Mouse (Mus musculus): ENCODE measurements around the gene Inf2. TPM values are rescaled to one million over a fixed set of nuclear protein-coding genes. Genes with fewer than 3 reads are reported as not detected.

The Inf2 gene
- polyA plus RNA-seq, 1 experiment from 2014 or later: 1.1 TPM

DNA sequence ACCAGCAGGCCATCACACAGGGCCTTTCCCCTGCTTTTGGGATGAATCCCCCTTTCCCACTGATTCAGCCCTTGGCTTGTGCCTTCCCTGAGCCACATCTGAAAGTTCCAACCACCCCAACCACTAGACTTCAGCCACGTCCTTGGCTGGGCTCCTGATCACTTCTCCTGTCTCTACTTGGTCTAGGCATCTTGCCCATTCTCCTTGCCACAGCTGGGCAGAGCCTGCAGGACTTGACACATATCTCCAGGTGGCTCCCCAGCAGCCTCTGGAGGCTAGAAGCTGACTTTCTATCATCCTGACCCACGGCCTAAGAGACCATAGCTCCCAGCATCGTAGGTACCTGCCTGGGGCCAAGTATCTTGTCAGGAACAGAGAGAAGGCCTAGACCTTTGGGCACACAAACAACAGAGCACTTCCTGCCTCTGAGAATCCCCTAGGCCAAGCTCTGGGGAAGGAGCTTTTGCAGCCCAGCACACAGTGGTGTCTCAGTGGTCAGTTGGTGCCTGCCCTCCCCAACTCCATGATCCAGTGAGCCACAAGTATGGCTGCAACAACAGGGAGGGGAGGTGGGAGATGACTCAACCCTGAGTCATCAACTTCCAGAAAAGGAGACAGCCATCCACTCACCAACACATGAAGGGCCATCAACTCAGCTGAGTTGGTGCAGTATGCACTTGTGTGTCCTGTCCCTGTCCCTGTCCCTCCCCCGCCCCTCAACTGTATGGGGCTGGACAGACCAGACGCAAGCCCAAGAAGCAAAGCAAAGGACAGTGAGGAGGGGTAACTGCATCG is 10.1 kb upstream of the Inf2 start:
- H3K36me3 ChIP-seq (ENCODE audit: control insufficient read depth, insufficient read depth, low read length): no peaks in the 10 kb centered on the region
- no peak overlapping the region for H3K9ac ChIP-seq (ENCODE audit: low read depth, low read length)
- no peak overlapping the region for H3K4me3 ChIP-seq (ENCODE audit: low read length)
- no peak overlapping the region for H3K4me2 ChIP-seq (ENCODE audit: low read length)
- WGBS: 74% methylated on average over 6 of the region's 6 CpGs
- H3K27me3 ChIP-seq (replicated peaks; ENCODE audit: control insufficient read depth, insufficient read depth, low read length): 0 out of 2 replicates have a peak, but pooled peaks cover 2% of the 10 kb centered on the region
- H3K4me1 ChIP-seq (ENCODE audit: control insufficient read depth, insufficient read depth, low read depth, low read length): peaks cover 2% of the 10 kb centered on the region; the same call in 1 of the 2 replicates
- no peaks in the 10 kb centered on the region for H3K9me3 ChIP-seq (ENCODE audit: control insufficient read depth, low read length)
- ATAC-seq: no peak
- H3K27ac ChIP-seq (ENCODE audit: low read depth, low read length): no peak overlapping the region

DNA sequence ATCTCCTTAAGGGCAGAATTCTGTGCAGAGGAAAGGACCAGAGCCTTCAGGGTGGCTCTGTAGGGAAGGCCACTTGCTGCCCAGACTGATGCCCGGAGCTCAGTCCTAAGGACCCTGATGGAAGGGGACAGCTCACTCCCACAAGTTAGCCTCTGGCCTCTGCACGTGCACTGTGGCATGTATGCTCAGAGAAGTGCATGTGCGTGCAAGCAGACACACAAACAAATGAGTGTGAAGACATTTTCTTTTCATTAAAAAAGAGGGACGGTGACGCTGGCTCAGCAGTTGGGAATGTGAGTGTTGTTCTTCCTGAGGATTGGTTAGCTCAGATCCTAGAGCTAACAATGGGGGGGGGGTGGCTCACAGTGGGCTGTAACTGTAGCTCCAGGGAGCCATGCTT is 9.2 kb upstream of the Inf2 start:
- no peak for ATAC-seq
- WGBS: 43% methylated on average over 5 of the region's 5 CpGs
- Histone ChIP-seq H3K9me3 (ENCODE audit: control insufficient read depth, low read length) (no peaks in the 10 kb centered on the region), H3K4me2 (ENCODE audit: low read length) (no peak overlapping the region), H3K4me3 (ENCODE audit: low read length) (no peak overlapping the region), H3K27ac (ENCODE audit: low read depth, low read length) (no peak overlapping the region), H3K36me3 (ENCODE audit: control insufficient read depth, insufficient read depth, low read length) (no peaks in the 10 kb centered on the region), H3K27me3 (replicated peaks; ENCODE audit: control insufficient read depth, insufficient read depth, low read length) (0 out of 2 replicates have a peak, but pooled peaks cover 2% of the 10 kb centered on the region), H3K4me1 (ENCODE audit: control insufficient read depth, insufficient read depth, low read depth, low read length) (peaks cover 2% of the 10 kb centered on the region; the same call in 1 of the 2 replicates), H3K9ac (ENCODE audit: low read depth, low read length) (no peak overlapping the region)

DNA sequence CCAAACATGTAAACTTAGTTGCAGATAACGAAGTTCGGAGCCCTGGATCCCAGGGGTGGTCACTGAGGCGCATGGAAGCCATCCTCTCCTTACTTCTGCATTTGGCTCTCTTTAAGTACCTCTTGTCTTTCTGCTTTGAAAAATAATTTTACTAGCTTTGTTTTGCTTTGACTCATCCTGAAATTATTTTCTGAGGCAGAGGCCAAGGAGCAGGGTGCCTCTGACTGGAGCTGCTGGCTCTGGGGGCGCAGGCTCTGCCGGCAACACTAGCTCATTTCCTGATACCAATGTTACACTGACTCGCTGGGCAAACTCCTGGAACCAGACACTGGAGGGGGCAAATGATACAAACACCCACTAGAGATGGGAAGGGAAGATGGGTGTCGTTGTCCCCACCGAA is 8.7 kb upstream of the Inf2 start:
- Histone ChIP-seq H3K27me3 (replicated peaks; ENCODE audit: control insufficient read depth, insufficient read depth, low read length) (0 out of 2 replicates have a peak, but pooled peaks cover 2% of the 10 kb centered on the region), H3K27ac (ENCODE audit: low read depth, low read length) (no peak overlapping the region), H3K4me3 (ENCODE audit: low read length) (no peak overlapping the region), H3K9me3 (ENCODE audit: control insufficient read depth, low read length) (no peaks in the 10 kb centered on the region), H3K36me3 (ENCODE audit: control insufficient read depth, insufficient read depth, low read length) (no peaks in the 10 kb centered on the region), H3K9ac (ENCODE audit: low read depth, low read length) (no peak overlapping the region), H3K4me1 (ENCODE audit: control insufficient read depth, insufficient read depth, low read depth, low read length) (peaks cover 2% of the 10 kb centered on the region; the same call in 1 of the 2 replicates), H3K4me2 (ENCODE audit: low read length) (no peak overlapping the region)
- ATAC-seq: no peak
- WGBS: 84% methylated on average over 8 of the region's 8 CpGs

- WGBS: 83% methylated on average over 3 of the region's 3 CpGs
- Histone ChIP-seq H3K4me3 (ENCODE audit: low read length) (no peak overlapping the region), H3K9me3 (ENCODE audit: control insufficient read depth, low read length) (no peaks in the 10 kb centered on the region), H3K4me1 (ENCODE audit: control insufficient read depth, insufficient read depth, low read depth, low read length) (peaks cover 2% of the 10 kb centered on the region; the same call in 1 of the 2 replicates), H3K27ac (ENCODE audit: low read depth, low read length) (no peak overlapping the region), H3K36me3 (ENCODE audit: control insufficient read depth, insufficient read depth, low read length) (no peaks in the 10 kb centered on the region), H3K27me3 (replicated peaks; ENCODE audit: control insufficient read depth, insufficient read depth, low read length) (0 out of 2 replicates have a peak, but pooled peaks cover 2% of the 10 kb centered on the region), H3K9ac (ENCODE audit: low read depth, low read length) (no peak overlapping the region), H3K4me2 (ENCODE audit: low read length) (no peak overlapping the region)
- no peak for ATAC-seq
Measured at GRCm38 (mm10) chr12:112581113-112581512, 7.5 kb upstream of the Inf2 start.

GRCm38 (mm10) chr12:112584954-112585353 is 3.6 kb upstream of the Inf2 start:
- WGBS: 75% methylated on average over 7 of the region's 7 CpGs
- Histone ChIP-seq H3K4me3 (ENCODE audit: low read length) (no peak overlapping the region), H3K4me1 (ENCODE audit: control insufficient read depth, insufficient read depth, low read depth, low read length) (peaks cover 16% of the 10 kb centered on the region), H3K4me2 (ENCODE audit: low read length) (no peak overlapping the region), H3K9me3 (ENCODE audit: control insufficient read depth, low read length) (no peaks in the 10 kb centered on the region), H3K9ac (ENCODE audit: low read depth, low read length) (no peak overlapping the region), H3K27me3 (replicated peaks; ENCODE audit: control insufficient read depth, insufficient read depth, low read length) (peaks cover 17% of the 10 kb centered on the region), H3K27ac (ENCODE audit: low read depth, low read length) (no peak overlapping the region), H3K36me3 (ENCODE audit: control insufficient read depth, insufficient read depth, low read length) (no peaks in the 10 kb centered on the region)
- no peak for ATAC-seq

- 68% methylated on average over 7 of the region's 7 CpGs for WGBS
- Histone ChIP-seq H3K36me3 (ENCODE audit: control insufficient read depth, insufficient read depth, low read length) (no peaks in the 10 kb centered on the region), H3K4me3 (ENCODE audit: low read length) (no peak overlapping the region), H3K4me1 (ENCODE audit: control insufficient read depth, insufficient read depth, low read depth, low read length) (peaks cover 16% of the 10 kb centered on the region), H3K4me2 (ENCODE audit: low read length) (no peak overlapping the region), H3K27ac (ENCODE audit: low read depth, low read length) (no peak overlapping the region), H3K9me3 (ENCODE audit: control insufficient read depth, low read length) (no peaks in the 10 kb centered on the region), H3K27me3 (replicated peaks; ENCODE audit: control insufficient read depth, insufficient read depth, low read length) (peaks cover 17% of the 10 kb centered on the region), H3K9ac (ENCODE audit: low read depth, low read length) (no peak overlapping the region)
- ATAC-seq: no peak
Measured at GRCm38 (mm10) chr12:112585924-112586538, 2.6 kb upstream of the Inf2 start.

GRCm38 (mm10) chr12:112587125-112588124 is 1.2 kb upstream of the Inf2 start:
- H3K27me3 ChIP-seq (replicated peaks; ENCODE audit: control insufficient read depth, insufficient read depth, low read length): peaks cover 17% of the 10 kb centered on the region
- no peak for ATAC-seq
- no peaks in the 10 kb centered on the region for H3K36me3 ChIP-seq (ENCODE audit: control insufficient read depth, insufficient read depth, low read length)
- H3K4me2 ChIP-seq (ENCODE audit: low read length): no peak overlapping the region
- no peak overlapping the region for H3K27ac ChIP-seq (ENCODE audit: low read depth, low read length)
- WGBS: 73% methylated on average over 14 of the region's 14 CpGs
- H3K9me3 ChIP-seq (ENCODE audit: control insufficient read depth, low read length): no peaks in the 10 kb centered on the region
- no peak overlapping the region for H3K4me3 ChIP-seq (ENCODE audit: low read length)
- H3K4me1 ChIP-seq (ENCODE audit: control insufficient read depth, insufficient read depth, low read depth, low read length): peaks cover 16% of the 10 kb centered on the region
- no peak overlapping the region for H3K9ac ChIP-seq (ENCODE audit: low read depth, low read length)

DNA sequence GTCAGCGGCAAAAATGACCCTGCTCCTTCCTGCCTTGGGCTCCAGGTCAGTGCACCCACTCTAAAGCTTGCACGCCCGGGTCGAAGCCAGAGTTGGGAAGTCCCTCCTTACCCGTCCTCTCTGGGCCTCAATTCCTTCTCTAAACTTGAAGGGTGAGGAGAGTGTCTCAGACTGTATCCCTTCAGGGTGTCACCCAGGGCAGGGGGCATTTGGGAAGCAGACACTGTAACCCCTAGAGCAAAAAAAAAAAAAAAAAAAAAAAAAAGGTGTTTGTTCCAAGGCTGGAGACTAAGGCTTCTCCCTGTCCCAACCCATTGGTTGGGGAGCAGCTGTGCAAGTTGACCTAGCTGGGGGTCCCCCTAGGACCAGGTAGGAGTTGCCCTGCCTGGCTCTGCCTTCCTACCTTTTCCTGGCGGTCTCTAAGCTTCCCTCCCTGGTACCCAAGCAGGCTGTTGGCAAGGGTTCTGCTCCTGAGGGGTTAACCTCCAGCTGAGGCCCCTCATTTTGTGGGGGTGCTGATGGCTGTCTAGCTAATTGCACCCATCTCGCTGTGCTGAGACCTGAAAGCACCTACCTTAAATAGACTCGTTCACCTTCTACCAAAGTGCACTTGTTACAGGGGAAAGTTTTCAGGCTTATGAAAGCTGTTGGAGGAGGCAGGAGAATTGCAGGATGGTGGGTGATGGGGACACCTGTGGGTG is 1.1 kb downstream of the Inf2 start:
- no peaks in the 10 kb centered on the region for H3K9me3 ChIP-seq (ENCODE audit: control insufficient read depth, low read length)

More for the DNA sequence above, 1.1 kb downstream of the Inf2 start:
- Histone ChIP-seq H3K4me3 (ENCODE audit: low read length) (peak overlapping the region; percentile 42), H3K4me1 (ENCODE audit: control insufficient read depth, insufficient read depth, low read depth, low read length) (peaks cover 21% of the 10 kb centered on the region), H3K27me3 (replicated peaks; ENCODE audit: control insufficient read depth, insufficient read depth, low read length) (peaks cover 17% of the 10 kb centered on the region), H3K4me2 (ENCODE audit: low read length) (peak overlapping the region; percentile 64), H3K9ac (ENCODE audit: low read depth, low read length) (no peak overlapping the region; the same call in 1 of the 2 replicates), H3K27ac (ENCODE audit: low read depth, low read length) (no peak overlapping the region), H3K36me3 (ENCODE audit: control insufficient read depth, insufficient read depth, low read length) (no peaks in the 10 kb centered on the region)
- ATAC-seq: no peak
- WGBS: 64% methylated on average over 8 of the region's 8 CpGs
